8 mouse cellular contexts compared by ENCODE assay signal in genomic region chr13:14612926-14613529, GRCm38 (mm10). TPM values are rescaled to one million over a fixed set of nuclear protein-coding genes. Genes with fewer than 3 reads are reported as not detected.
DNase-seq lines count a peak whose midpoint lies in the region; ATAC-seq and TF ChIP-seq lines count a peak whose summit lies in the region.

TSS of gene Mrpl32 (minus strand) at chr13:14613165.
TSS of gene Psma2 (plus strand) at chr13:14613240.

- H3K9ac ChIP-seq in embryonic facial prominence, embryonic 13.5 days: peak within 1 kb of the TSS; percentile 94
- H3K9ac ChIP-seq in limb, embryonic 12.5 days (replicated peaks): peak within 1 kb of the TSS; percentile 81
- peak within 1 kb of the TSS; percentile 89 for H3K9ac ChIP-seq in midbrain, embryonic 15.5 days

- DNase-seq in 3134 (ENCODE audit: extremely low read depth, insufficient read length, low spot score): peak; percentile 98
- peak; percentile 95 to 97 for DNase-seq in adrenal gland, postnatal 36 days
- DNase-seq in heart, adult 18-20 months: peak; percentile 98 to 99
- DNase-seq in kidney, adult 2 months: peak; percentile 98
- peak; percentile 95 to 96 for DNase-seq in spleen, adult 2 months (ENCODE audit: low read depth in 1 of 2, low spot score in 2 of 2)

- H3K4me2 ChIP-seq in embryonic facial prominence, embryonic 13.5 days: peak within 1 kb of the TSS; percentile 66
- H3K4me2 ChIP-seq in limb, embryonic 12.5 days: peak within 1 kb of the TSS; percentile 70
- peak within 1 kb of the TSS; percentile 67 for H3K4me2 ChIP-seq in midbrain, embryonic 15.5 days

- TF ChIP-seq CTCF in kidney, adult 2 months (conservative IDR thresholded peaks at IDR 0.05; ENCODE audit: insufficient read depth, insufficient read length, low read depth, low read length): no peak
- no peak for TF ChIP-seq CTCF in spleen, adult 2 months (IDR thresholded peaks at IDR 0.05; ENCODE audit: extremely low read depth, insufficient read depth, insufficient read length, insufficient replicate concordance)

- peak; percentile 98 for ATAC-seq in embryonic facial prominence, embryonic 13.5 days (ENCODE audit: insufficient number of reproducible peaks, insufficient read depth, low FRiP score, low TSS enrichment, low read depth)
- peak; percentile 98 for ATAC-seq in limb, embryonic 12.5 days (ENCODE audit: insufficient number of reproducible peaks, insufficient read depth, low FRiP score, low TSS enrichment, low read depth)
- ATAC-seq in midbrain, embryonic 15.5 days (replicated peaks): peak; percentile 98

- WGBS in embryonic facial prominence, embryonic 13.5 days: under 1% methylated on average over 42 of the region's 42 CpGs
- WGBS in kidney, adult 2 months: under 1% methylated on average over 42 of the region's 42 CpGs
- under 1% methylated on average over 42 of the region's 42 CpGs for WGBS in limb, embryonic 12.5 days
- WGBS in midbrain, embryonic 15.5 days: under 1% methylated on average over 42 of the region's 42 CpGs
- WGBS in spleen, adult 2 months: under 1% methylated on average over 42 of the region's 42 CpGs

- peak within 1 kb of the TSS; percentile 52 for H3K27ac ChIP-seq in embryonic facial prominence, embryonic 13.5 days
- H3K27ac ChIP-seq in kidney, adult 2 months (ENCODE audit: insufficient read depth, low read depth, low read length): peak within 1 kb of the TSS; percentile 67
- peak within 1 kb of the TSS; percentile 53; the same call in 1 of the 2 replicates for H3K27ac ChIP-seq in limb, embryonic 12.5 days
- H3K27ac ChIP-seq in midbrain, embryonic 15.5 days: peak within 1 kb of the TSS; percentile 73
- peak within 1 kb of the TSS; percentile 86 for H3K27ac ChIP-seq in spleen, adult 2 months (ENCODE audit: insufficient read depth, low read length)

- TF ChIP-seq POLR2A in kidney, adult 2 months (IDR thresholded peaks at IDR 0.05; ENCODE audit: low read depth, low read length): peak; percentile 83
- peak; percentile 68 for TF ChIP-seq POLR2A in spleen, adult 2 months (IDR thresholded peaks at IDR 0.05; ENCODE audit: low read depth, low read length)

- H3K4me3 ChIP-seq in embryonic facial prominence, embryonic 13.5 days: peak within 1 kb of the TSS; percentile 97
- H3K4me3 ChIP-seq in kidney, adult 2 months (ENCODE audit: insufficient read depth, low read depth, low read length): peak within 1 kb of the TSS; percentile 97
- H3K4me3 ChIP-seq in limb, embryonic 12.5 days (replicated peaks): peak within 1 kb of the TSS; percentile 86
- peak within 1 kb of the TSS; percentile 58 for H3K4me3 ChIP-seq in midbrain, embryonic 15.5 days
- peak within 1 kb of the TSS; percentile 97 for H3K4me3 ChIP-seq in spleen, adult 2 months (ENCODE audit: extremely low read depth, insufficient read depth, insufficient read length)

- no peaks in the 10 kb centered on the region for H3K9me3 ChIP-seq in embryonic facial prominence, embryonic 13.5 days
- no peaks in the 10 kb centered on the region for H3K9me3 ChIP-seq in limb, embryonic 12.5 days
- H3K9me3 ChIP-seq in midbrain, embryonic 15.5 days: no peaks in the 10 kb centered on the region

- H3K36me3 ChIP-seq in embryonic facial prominence, embryonic 13.5 days: peaks cover 28% of the 10 kb centered on the region
- peaks cover 3% of the 10 kb centered on the region for H3K36me3 ChIP-seq in kidney, adult 2 months (ENCODE audit: control insufficient read depth, insufficient read depth, low read length)
- peaks cover 29% of the 10 kb centered on the region for H3K36me3 ChIP-seq in limb, embryonic 12.5 days
- peaks cover 24% of the 10 kb centered on the region; the same call in 1 of the 2 replicates for H3K36me3 ChIP-seq in midbrain, embryonic 15.5 days (replicated peaks)
- peaks cover 10% of the 10 kb centered on the region for H3K36me3 ChIP-seq in spleen, adult 2 months (ENCODE audit: control insufficient read depth, insufficient read depth, low read length)

- no peaks in the 10 kb centered on the region for H3K27me3 ChIP-seq in embryonic facial prominence, embryonic 13.5 days
- H3K27me3 ChIP-seq in kidney, adult 2 months (replicated peaks; ENCODE audit: control insufficient read depth, insufficient read depth, low read length): no peaks in the 10 kb centered on the region
- H3K27me3 ChIP-seq in limb, embryonic 12.5 days: no peaks in the 10 kb centered on the region
- no peaks in the 10 kb centered on the region for H3K27me3 ChIP-seq in midbrain, embryonic 15.5 days (replicated peaks)
- no peaks in the 10 kb centered on the region for H3K27me3 ChIP-seq in spleen, adult 2 months (ENCODE audit: control insufficient read depth, insufficient read depth, low read length)

- peaks cover 13% of the 10 kb centered on the region for H3K4me1 ChIP-seq in embryonic facial prominence, embryonic 13.5 days
- 0 out of 2 replicates have a peak, but pooled peaks cover 3% of the 10 kb centered on the region for H3K4me1 ChIP-seq in kidney, adult 2 months (ENCODE audit: control insufficient read depth, insufficient read depth, low read length)
- peaks cover 4% of the 10 kb centered on the region; the same call in 1 of the 2 replicates for H3K4me1 ChIP-seq in limb, embryonic 12.5 days (replicated peaks)
- peaks cover 22% of the 10 kb centered on the region for H3K4me1 ChIP-seq in midbrain, embryonic 15.5 days
- no peaks in the 10 kb centered on the region; the same call in 1 of the 2 replicates for H3K4me1 ChIP-seq in spleen, adult 2 months (ENCODE audit: control insufficient read depth, insufficient read depth, insufficient read length)

RNA-seq across cellular contexts. Expression of gene Mrpl32, which starts in this region (rescaled TPM):
- total RNA-seq in adrenal gland, postnatal 36 days (2021): 10 to 100 TPM; 60.2 to 66.1 TPM
- polyA plus RNA-seq in embryonic facial prominence, embryonic 13.5 days (2015; fragmentation: Nextera tagmentation; extraction: Ambion mirVana): 121 and 124 TPM in 2 replicates
- 10 to 100 TPM; 41.0 to 43.7 TPM for total RNA-seq in heart, adult 18-20 months (2021)
- polyA plus RNA-seq in kidney, adult 2 months (2012; rRNA removed): 9.4 and 9.7 TPM in 2 replicates
- 111 and 118 TPM in 2 replicates for polyA plus RNA-seq in limb, embryonic 12.5 days (2016; fragmentation: Nextera tagmentation; extraction: Ambion mirVana)
- 95.0 and 96.3 TPM in 2 replicates for polyA plus RNA-seq in midbrain, embryonic 15.5 days (2015; fragmentation: Nextera tagmentation; extraction: Ambion mirVana)
- 2.6 and 3.3 TPM in 2 replicates for polyA plus RNA-seq in spleen, adult 2 months (2012; rRNA removed)

RNA-seq across cellular contexts. Expression of gene Psma2, which starts in this region (rescaled TPM):
- total RNA-seq in adrenal gland, postnatal 36 days (2021): 100 to 1,000 TPM; 104 to 113 TPM
- 193 and 201 TPM in 2 replicates for polyA plus RNA-seq in embryonic facial prominence, embryonic 13.5 days (2015; fragmentation: Nextera tagmentation; extraction: Ambion mirVana)
- total RNA-seq in heart, adult 18-20 months (2021): 10 to 100 TPM; 58.1 to 61.8 TPM
- polyA plus RNA-seq in kidney, adult 2 months (2012; rRNA removed): 40.4 and 53.1 TPM in 2 replicates
- 193 TPM in 2 replicates for polyA plus RNA-seq in limb, embryonic 12.5 days (2016; fragmentation: Nextera tagmentation; extraction: Ambion mirVana)
- 169 and 171 TPM in 2 replicates for polyA plus RNA-seq in midbrain, embryonic 15.5 days (2015; fragmentation: Nextera tagmentation; extraction: Ambion mirVana)
- 18.3 and 18.8 TPM in 2 replicates for polyA plus RNA-seq in spleen, adult 2 months (2012; rRNA removed)

Comparison
In these comparisons a context has a peak if more than half of its experiments do, and no peak if none do; other contexts are left out.
1. Peak in every context shown above with its lines: DNase-seq, ATAC-seq, H3K4me3 ChIP-seq and H3K27ac ChIP-seq.